In genomic region chr17:34853511-34853910, GRCm38 (mm10) we compare ENCODE assay signal across 24 mouse cellular contexts.
"Had no signal": no experiment of that assay in that cellular context is flagged by ENCODE, and none has a peak within 500 bp of the region (broad histone marks: within the 10 kb centered on the region; RNA-seq: fewer than 3 reads in every experiment).

No protein-coding gene starts in this region.

- H3K27ac ChIP-seq: heart, adult 2 months; heart, embryonic 13.5 days; heart, embryonic 15.5 days; hindbrain, embryonic 13.5 days; hindbrain, embryonic 15.5 days; hindbrain, postnatal 0 days; kidney, embryonic 15.5 days; kidney, postnatal 0 days; limb, embryonic 13.5 days; limb, embryonic 15.5 days; liver, embryonic 15.5 days had no signal

- H3K9ac ChIP-seq: heart, embryonic 13.5 days; heart, embryonic 15.5 days; hindbrain, embryonic 13.5 days; hindbrain, embryonic 15.5 days; kidney, embryonic 15.5 days; limb, embryonic 13.5 days; limb, embryonic 15.5 days; liver, embryonic 15.5 days had no signal

- DNase-seq: gastrocnemius, postnatal 14 days; gastrocnemius, postnatal 36 days; heart, adult 2 months; heart, postnatal 14 days; heart, postnatal 36 days; kidney, adult 11 months; kidney, adult 2 months; kidney, adult 9 months; kidney, postnatal 14 days; kidney, postnatal 36 days; layer of hippocampus, adult 9-11 months; layer of hippocampus, postnatal 36 days; left cerebral cortex, postnatal 4 days had no signal

- ATAC-seq: hindbrain, postnatal 0 days had no signal

- H3K4me3 ChIP-seq: heart, adult 2 months; heart, embryonic 13.5 days; heart, embryonic 15.5 days; hindbrain, embryonic 13.5 days; hindbrain, embryonic 15.5 days; kidney, embryonic 15.5 days; limb, embryonic 13.5 days; limb, embryonic 15.5 days; liver, embryonic 15.5 days had no signal

- H3K4me2 ChIP-seq: heart, embryonic 11.5 days; heart, embryonic 13.5 days; heart, embryonic 15.5 days; hindbrain, embryonic 13.5 days; hindbrain, embryonic 15.5 days; kidney, embryonic 15.5 days; limb, embryonic 13.5 days; limb, embryonic 15.5 days; liver, embryonic 15.5 days had no signal

- H3K27me3 ChIP-seq: heart, embryonic 13.5 days; heart, embryonic 15.5 days; hindbrain, embryonic 13.5 days; hindbrain, embryonic 15.5 days; kidney, embryonic 15.5 days; limb, embryonic 13.5 days; limb, embryonic 15.5 days; liver, embryonic 15.5 days had no signal

- H3K9me3 ChIP-seq: heart, embryonic 13.5 days; heart, embryonic 15.5 days; hindbrain, embryonic 13.5 days; hindbrain, embryonic 15.5 days; kidney, embryonic 15.5 days; limb, embryonic 13.5 days; limb, embryonic 15.5 days; liver, embryonic 15.5 days had no signal
